Mouse (Mus musculus) embryonic stem cell, embryonic (primary cell): ENCODE data around the gene Mdc1.

Source experiments
- CTCF ChIA-PET, 4 experiments: fragments of 300-600 bp in 2 of 4; fragments of 350-600 bp in 2 of 4; sonication (Branson Sonifier 250); formaldehyde crosslinking; loops; one replicate each; lab custom pipeline; 2022; ENCODE audit warnings: inconsistent platforms in 2 of 4; lab: Charles Lee
- POLR2A ChIA-PET, 4 experiments: fragments of 300-600 bp in 2 of 4; fragments of 350-600 bp in 2 of 4; sonication (Branson Sonifier 250); formaldehyde crosslinking; loops; one replicate each; lab custom pipeline; 2022; ENCODE audit warnings: antibody characterized with exemption in 4 of 4, inconsistent platforms in 1 of 4; lab: Charles Lee

The Mdc1 gene

DNA sequence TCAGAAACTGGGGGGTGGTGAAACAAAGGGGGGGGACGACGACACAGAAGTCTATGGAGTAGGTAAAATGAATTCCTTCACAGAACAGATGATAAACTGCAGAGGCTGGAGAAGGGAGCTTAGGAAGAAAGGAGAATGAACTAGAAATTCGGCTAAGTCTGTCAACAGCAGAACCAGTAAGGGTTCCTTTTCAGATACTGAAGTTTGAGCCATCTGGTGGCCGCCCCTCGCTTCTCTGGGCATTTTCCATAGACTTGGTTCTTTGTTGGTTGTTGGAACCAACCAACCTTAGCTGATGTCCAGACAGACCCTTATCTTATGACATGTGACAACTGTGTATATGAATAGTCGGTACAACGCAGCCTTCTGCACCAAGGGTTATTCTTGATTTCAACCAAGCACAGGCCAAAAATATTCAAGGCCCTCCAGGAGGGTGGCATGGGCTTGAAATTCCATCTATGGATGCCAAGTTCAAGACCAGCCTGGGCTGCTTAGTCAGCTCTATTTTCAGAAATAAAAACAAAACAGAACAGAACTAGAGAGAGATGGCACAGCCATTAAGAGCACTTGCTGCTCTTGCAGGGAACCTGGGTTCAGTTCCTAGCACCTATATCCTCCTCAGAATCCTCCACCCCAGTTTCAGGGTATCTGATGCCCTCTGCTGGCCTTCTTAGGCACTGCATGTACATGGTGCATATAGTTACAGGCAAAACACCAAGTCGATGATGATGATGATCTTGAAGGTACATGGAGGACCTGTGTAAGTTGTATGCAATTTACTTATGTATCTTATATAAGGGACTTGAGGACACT, 29.8 kb downstream of the Mdc1 start:
- CTCF ChIA-PET, result interaction anchor here (0.6 to 2.9 kb wide), 10 partner anchors 8 to 132 kb away, joined by 3 to 9 read pairs (median 4); no protein-coding TSS in a partner anchor
- POLR2A ChIA-PET, result interaction anchor here (0.6 to 19.8 kb wide), 28 partner anchors 9 to 60 kb away, joined by 3 to 490 read pairs (median 5); partner anchors contain the start of genes Nrm (in 4 of the 4), Mdc1 (in 3 of the 4), Dhx16 (in 2 of the 4) and Flot1 (in 2 of the 4)

DNA sequence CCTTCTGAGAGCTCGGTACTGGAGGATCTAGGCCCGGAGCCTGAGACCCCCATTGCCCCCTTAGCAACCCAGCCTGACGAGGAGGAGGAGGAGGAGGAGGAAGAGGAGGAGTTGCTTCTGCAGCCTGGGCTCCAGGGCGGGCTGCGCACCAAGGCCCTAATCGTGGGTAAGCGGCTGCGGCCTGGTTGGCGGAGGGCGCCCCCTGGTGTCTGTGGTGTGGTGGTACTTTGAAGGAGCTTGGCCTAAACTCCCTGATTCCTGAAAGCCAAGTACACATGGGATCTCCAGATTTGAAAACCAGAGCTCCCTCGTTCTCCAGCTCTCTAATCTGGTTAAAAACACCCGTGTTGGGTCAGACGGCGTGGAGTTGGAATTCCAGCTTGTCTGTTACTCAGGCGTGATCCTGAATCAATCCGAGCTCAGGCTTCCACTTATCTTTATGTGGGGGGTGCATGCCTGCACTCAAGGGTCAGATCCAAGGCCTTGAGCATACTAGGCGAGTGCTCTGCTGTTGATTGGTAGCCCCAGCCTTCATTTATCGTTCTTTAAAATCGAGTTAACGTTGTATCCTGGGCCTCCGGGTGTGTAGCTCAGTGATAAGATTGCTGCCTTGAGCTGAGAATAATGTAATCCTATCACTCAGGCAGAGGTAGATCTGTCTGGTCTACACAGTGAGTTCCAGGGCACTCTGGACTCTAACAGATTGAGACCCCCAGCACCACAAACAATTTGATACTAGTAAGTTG, 32.6 kb downstream of the Mdc1 start:
- ChIA-PET POLR2A (interaction anchor here (0.5 to 3.5 kb wide), 70 partner anchors 8 to 372 kb away, joined by 3 to 44 read pairs (median 4); partner anchors contain the start of genes Mdc1 (in 3 of the 4), Nrm (in 3 of the 4), Ier3 (in 2 of the 4) and Flot1 (in 1 of the 4)), CTCF (interaction anchor here (0.5 to 3.4 kb wide), 135 partner anchors 8 to 1908 kb away, joined by 3 to 58 read pairs (median 4); partner anchors contain the start of genes Ppp1r18 (in 4 of the 4), Ier3 (in 3 of the 4), Mdc1 (in 3 of the 4) and 2310061I04Rik (in 2 of the 4))

DNA sequence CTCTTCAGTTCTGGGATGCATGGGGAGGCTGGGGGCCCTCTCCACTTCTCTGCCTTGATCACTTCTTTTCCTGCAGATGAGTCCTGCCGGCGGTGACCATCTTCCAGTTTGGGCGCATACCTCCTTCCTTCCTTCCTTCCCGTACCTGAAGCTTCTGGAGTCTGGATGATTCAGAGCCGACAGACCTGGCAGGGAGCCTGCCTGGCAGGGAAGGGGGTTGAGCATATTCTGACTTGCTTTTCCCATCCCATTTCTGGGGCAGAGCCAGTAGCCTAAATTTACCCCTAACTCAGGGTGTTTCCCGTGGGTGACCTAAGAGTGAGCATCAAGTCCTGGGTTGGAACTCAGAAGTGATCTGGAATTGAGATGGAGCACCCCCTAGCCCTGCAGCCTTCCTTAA, 33.4 kb downstream of the Mdc1 start:
- ChIA-PET CTCF (interaction anchor here (0.6 to 3.4 kb wide), 41 partner anchors 10 to 295 kb away, joined by 3 to 58 read pairs (median 5); partner anchors contain the start of genes Ppp1r18 (in 3 of the 4), Nrm (in 2 of the 4), Ier3 (in 1 of the 4) and Mdc1 (in 1 of the 4)), POLR2A (interaction anchor here (0.5 to 3.5 kb wide), 35 partner anchors 10 to 137 kb away, joined by 3 to 44 read pairs (median 5); partner anchors contain the start of genes Mdc1 (in 3 of the 4), Nrm (in 2 of the 4), Ier3 (in 1 of the 4) and Mrps18b (in 1 of the 4))

DNA sequence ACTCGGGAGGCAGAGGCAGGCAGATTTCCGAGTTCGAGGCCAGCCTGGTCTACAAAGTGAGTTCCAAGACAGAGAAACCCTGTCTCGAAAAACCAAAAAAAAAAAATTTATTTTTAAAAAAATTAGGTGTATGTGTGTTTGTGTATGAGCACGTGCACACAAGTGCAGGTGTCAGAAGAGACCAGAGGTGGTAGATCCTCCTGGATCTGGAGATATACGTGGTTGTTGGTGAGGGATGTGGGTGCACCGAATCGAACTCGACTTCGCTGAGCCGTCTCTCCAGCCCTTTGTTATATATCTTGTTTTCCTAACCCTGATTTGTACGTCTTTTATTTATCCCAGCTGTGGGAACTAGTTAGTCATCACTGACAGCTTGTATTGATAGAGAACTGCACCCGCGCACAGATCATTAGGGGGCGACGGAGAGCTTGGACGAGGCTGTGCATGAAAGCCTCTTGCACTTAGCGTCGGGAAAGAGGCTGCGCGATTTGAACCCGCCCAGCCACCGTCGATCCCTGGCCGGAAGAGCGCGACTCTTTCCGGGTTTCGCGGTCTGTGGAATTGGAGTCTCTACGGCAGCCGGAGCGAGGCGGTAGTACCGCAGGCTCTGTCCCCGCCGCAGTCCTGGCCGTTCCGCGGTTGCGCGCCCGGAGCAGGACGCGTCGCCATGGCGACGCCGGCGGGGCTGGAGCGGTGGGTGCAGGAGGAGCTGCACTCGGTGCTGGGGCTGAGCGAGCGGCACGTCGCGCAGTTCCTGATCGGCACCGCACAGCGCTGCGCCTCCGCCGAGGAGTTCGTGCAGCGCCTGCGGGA, 38.1 kb downstream of the Mdc1 start, which contains the start of gene Dhx16:
Gene Dhx16 (plus strand): TSS at position 575 of the 813 bp plus-strand sequence.
- ChIA-PET CTCF (interaction anchor here (0.6 to 2.7 kb wide), 38 partner anchors 8 to 1112 kb away, joined by 3 to 11 read pairs (median 3); partner anchors contain the start of genes Ppp1r18 (in 2 of the 4), Abcf1 (in 1 of the 4), Flot1 (in 1 of the 4) and Ier3 (in 1 of the 4)), POLR2A (interaction anchor here (0.6 to 6.9 kb wide), 52 partner anchors 8 to 285 kb away, joined by 3 to 73 read pairs (median 6); partner anchors contain the start of genes Mrps18b (in 4 of the 4), Ppp1r10 (in 4 of the 4), 2310061I04Rik (in 2 of the 4) and Ier3 (in 2 of the 4))

DNA sequence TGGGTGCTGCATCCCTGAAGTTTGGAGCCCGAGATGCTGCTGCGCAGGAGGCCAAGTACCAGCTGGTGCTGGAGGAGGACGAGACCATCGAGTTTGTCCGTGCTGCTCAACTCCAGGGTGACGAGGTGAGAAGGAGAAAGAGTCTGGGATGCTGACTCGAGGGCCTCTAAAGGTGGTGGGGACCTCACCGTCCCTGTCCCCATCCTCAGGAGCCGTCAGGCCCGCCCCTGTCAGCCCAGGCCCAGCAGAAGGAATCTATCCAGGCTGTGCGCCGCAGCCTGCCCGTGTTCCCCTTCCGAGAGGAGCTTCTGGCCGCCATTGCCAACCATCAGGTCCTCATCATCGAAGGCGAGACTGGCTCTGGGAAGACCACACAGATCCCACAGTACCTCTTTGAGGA, 41.6 kb downstream of the Mdc1 start:
- ChIA-PET CTCF (interaction anchor here (0.6 to 2.1 kb wide), 4 partner anchors 9 to 24 kb away, joined by 4 to 12 read pairs (median 6); no protein-coding TSS in a partner anchor), POLR2A (interaction anchor here in 3 of 4 experiments (0.7 to 6.9 kb wide), 28 partner anchors 7 to 1163 kb away, joined by 3 to 73 read pairs (median 4); partner anchors contain the start of genes Flot1 (in 3 of the 3), Ier3 (in 2 of the 3), Nrm (in 2 of the 3) and Gabbr1 (in 1 of the 3))

DNA sequence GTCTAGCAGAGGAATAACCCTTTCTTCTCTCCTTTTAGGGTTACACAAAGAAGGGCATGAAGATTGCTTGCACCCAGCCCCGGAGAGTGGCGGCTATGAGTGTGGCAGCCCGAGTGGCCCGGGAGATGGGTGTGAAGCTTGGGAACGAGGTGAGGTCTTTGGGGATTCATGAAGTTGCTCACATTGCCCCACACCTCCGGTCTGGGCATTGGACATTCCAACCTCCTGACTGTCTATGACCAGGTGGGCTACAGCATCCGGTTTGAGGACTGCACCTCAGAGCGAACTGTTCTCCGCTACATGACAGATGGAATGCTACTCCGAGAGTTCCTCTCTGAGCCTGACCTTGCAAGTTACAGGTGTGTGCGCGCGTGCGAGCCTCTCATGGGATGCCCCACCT, 42.5 kb downstream of the Mdc1 start:
- CTCF ChIA-PET, result interaction anchor here in 2 of 4 experiments (0.5 to 2.1 kb wide), 2 partner anchors 10 to 449 kb away, joined by 3 to 7 read pairs; no protein-coding TSS in a partner anchor

DNA sequence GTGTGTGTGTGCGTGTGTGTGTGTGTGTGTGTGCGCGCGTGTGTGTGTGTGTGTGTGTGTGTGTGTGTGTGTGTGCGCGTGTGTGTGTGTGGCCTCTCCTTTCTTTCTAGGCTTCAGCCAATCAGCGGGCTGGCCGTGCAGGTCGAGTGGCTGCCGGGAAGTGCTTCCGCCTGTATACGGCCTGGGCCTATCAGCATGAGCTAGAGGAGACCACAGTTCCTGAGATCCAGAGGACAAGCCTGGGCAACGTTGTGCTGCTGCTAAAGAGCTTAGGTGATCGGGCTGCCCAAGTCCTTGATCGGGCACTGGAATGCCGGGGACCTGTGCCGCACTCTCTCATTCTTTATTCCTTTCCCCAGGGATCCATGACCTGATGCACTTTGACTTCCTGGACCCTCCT, 46.4 kb downstream of the Mdc1 start:
- CTCF ChIA-PET, result interaction anchor here (0.5 to 4.5 kb wide), 26 partner anchors 8 to 173 kb away, joined by 3 to 28 read pairs (median 4); partner anchors contain the start of genes Dhx16 (in 2 of the 4), Flot1 (in 1 of the 4), Mdc1 (in 1 of the 4) and Mrps18b (in 1 of the 4)
- POLR2A ChIA-PET, result interaction anchor here (0.5 to 6.9 kb wide), 84 partner anchors 7 to 753 kb away, joined by 3 to 73 read pairs (median 6); partner anchors contain the start of genes Dhx16 (in 3 of the 4), Mdc1 (in 3 of the 4), Mrps18b (in 3 of the 4) and Ppp1r10 (in 3 of the 4)

More for the DNA sequence above, 42.5 kb downstream of the Mdc1 start:
- POLR2A ChIA-PET, result interaction anchor here in 3 of 4 experiments (0.9 to 2.3 kb wide), 4 partner anchors 9 to 48 kb away, joined by 3 to 9 read pairs (median 4); no protein-coding TSS in a partner anchor

DNA sequence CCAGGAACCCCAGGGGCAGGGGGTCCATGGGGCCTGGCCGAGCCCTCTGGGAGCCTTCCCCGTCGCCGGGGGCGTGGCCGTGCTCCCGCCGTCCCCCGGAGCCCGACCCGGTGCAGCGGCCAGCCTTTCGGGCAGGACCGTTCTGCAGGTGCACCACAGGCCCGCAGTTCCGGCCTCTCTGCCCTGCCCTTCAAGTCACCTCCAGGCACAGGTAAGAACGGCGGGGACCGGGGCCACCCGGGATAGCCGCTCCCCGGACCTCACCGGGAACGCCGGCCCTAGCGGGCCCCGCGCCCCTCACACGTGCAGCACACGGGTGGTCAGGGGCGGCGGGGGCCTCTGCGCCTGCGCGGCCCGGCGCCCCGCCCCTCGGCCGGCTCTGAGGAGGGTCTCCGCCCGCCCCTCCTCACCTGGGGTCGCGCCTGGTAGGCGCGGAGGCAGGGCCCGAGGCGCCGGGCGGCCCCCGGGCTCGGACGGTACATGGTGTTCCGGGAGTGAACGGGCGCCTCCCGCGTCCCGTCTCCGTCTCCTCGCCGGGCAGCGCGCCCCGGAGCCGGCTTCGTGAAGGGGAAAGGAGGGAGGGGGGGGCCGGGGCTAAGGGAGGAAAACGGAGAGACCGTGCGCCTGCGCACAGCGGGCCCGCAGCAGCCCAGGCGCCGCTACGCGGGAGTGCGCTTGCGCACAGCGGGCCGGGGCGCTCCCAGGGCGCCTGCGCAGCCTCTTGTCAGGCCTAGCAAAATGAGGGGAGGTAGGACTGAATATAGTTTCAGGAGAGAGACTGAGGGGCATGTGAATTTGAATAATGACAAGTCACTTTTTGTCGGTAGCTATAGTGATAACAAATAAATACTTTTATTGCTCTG, 55.7 kb downstream of the Mdc1 start, which contains the start of gene 2310061I04Rik:
Gene 2310061I04Rik (minus strand): TSS at position 651 of the 863 bp plus-strand sequence.
- POLR2A ChIA-PET, result interaction anchor here (0.6 to 13.4 kb wide), 36 partner anchors 9 to 301 kb away, joined by 3 to 147 read pairs (median 8); partner anchors contain the start of genes Mdc1 (in 3 of the 4), Mrps18b (in 3 of the 4), Ppp1r10 (in 3 of the 4) and Atat1 (in 2 of the 4)
- CTCF ChIA-PET, result interaction anchor here in 3 of 4 experiments (0.8 to 2.1 kb wide), 6 partner anchors 23 to 97 kb away, joined by 3 to 5 read pairs (median 3); no protein-coding TSS in a partner anchor

DNA sequence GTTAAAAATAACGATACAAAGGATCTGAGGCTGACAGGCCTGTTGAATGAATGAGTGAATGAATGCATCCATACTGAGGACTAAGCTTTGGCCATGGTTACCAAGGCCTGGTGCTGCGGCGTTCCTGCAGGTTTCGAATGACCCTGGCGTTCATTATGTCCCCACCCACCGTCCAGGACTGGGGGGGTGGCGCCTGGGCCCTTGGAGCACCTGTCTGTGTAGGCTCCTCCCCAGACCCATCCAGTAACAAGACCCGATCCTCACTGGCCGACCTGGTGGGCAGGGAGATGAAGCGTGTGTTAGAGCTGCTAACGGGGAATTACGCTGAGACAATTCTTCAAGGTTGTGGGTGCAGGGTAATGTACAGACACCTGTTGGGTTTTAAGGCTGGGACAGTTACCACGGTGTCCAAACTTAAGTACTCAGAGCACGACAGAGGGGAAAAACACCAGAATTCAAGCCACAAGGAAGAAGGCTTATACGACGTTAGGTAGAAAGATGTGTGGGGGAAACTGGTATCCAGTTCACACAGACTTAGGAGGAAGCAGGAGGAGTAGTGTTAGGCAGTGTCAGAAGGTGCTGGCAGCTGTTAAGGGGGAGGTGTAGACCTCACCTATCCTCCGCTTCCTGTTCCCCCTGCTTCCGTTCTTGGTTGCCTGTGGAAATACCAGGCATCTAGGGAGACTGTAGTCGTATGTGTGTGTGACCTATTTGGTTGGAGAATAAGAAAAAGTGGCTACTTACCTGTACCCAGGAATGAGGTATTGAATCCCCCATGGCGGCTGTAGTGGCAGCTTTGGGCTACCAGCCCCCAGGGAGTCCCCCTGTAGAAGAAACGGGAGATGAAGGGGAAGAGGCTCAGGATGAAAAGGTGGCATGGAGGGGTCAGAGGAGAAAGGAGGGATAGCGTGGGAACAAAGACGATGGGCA, 56.6 kb downstream of the Mdc1 start:
- POLR2A ChIA-PET, result interaction anchor here (0.6 to 13.4 kb wide), 31 partner anchors 10 to 302 kb away, joined by 3 to 147 read pairs (median 7); partner anchors contain the start of genes Mdc1 (in 3 of the 4), Mrps18b (in 3 of the 4), Ppp1r10 (in 3 of the 4) and Atat1 (in 2 of the 4)
- CTCF ChIA-PET, result interaction anchor here in 3 of 4 experiments (0.7 to 2.1 kb wide), 6 partner anchors 24 to 96 kb away, joined by 3 to 5 read pairs (median 3); no protein-coding TSS in a partner anchor

DNA sequence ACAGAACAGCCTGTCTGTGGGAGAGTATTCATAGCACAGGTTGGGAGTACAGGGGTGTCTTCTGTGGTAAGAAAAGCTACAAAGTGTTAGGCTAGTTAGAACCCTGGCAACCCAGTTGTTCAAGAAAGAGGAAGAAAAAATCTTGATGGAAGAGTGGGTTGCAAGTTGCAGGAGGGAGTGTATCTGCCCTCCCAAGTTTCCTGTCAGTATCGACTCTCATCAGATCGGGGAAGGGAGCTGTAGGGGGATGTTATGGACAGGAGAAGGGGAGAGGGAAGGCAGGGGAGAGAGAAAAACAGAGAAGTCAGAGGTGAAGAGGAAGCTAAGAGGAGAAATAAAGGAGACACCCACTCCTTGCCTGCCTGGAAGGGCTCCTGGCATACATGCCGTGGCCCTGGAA, 59.3 kb downstream of the Mdc1 start:
- ChIA-PET POLR2A (interaction anchor here in 3 of 4 experiments (0.7 to 13.4 kb wide), 20 partner anchors 7 to 121 kb away, joined by 3 to 147 read pairs (median 8); partner anchors contain the start of genes Atat1 (in 2 of the 3), Mrps18b (in 2 of the 3), Ppp1r10 (in 2 of the 3) and Dhx16 (in 1 of the 3)), CTCF (no interaction called here)

DNA sequence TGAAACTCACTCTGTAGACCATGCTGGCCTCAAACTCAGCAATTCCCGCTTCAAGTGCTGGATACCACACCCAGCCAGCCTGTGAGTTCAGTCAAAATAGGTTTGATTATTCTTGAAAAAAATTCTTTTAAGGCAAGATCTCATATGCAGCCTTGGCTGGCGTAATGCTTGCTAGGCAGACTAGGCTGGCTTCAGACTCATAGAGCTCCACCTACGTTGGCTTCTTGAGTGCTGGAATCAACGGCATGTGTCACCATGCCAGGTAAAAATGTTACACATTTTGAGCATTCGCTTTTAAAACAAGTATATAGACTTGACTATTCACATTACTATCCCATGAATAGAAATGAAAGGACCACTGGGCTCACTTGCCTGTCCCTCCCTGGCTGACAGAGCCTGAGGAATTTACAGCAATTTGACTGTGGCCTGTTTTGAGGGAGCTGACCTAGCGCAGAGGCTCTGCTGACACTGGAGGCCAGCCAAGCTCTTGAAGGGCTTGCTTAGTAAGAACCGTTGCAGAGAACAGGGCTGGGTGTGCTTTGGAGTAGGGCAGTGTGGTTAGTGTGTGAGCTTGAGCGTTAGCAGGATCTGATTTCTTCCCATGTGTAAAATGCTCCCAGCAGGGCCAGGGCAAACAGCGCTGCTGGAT, 62.2 kb downstream of the Mdc1 start:
- ChIA-PET POLR2A (interaction anchor here in 3 of 4 experiments (0.7 to 1.4 kb wide), 10 partner anchors 10 to 168 kb away, joined by 3 to 8 read pairs (median 4); partner anchors contain the start of genes Flot1 (in 1 of the 3), Mrps18b (in 1 of the 3) and Ppp1r10 (in 1 of the 3)), CTCF (interaction anchor here in 1 of 4 experiments (0.8 kb wide), 1 partner anchor 337 kb away, joined by 3 read pairs; no protein-coding TSS in a partner anchor)

DNA sequence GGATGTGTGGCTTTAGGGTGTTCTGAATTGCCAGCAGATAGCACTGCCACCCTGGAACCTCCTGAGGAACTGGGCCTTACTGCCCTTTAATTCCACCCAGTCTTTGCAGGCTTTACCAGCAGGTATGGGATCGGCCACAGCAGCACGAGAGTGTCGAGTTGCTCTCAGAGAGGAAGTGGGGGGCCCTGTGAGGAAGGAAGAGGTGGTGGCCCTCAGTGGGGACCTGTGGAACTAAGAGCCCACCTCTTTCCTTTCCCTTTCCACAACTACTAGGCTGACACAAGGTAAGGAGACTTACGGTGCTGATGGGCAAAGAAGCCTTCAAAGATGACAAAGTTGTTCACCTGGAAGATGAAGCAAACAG, 62.7 kb downstream of the Mdc1 start:
- ChIA-PET CTCF (interaction anchor here in 1 of 4 experiments (0.8 kb wide), 1 partner anchor 337 kb away, joined by 3 read pairs; no protein-coding TSS in a partner anchor), POLR2A (interaction anchor here in 2 of 4 experiments (0.8 to 1.4 kb wide), 6 partner anchors 11 to 81 kb away, joined by 3 to 7 read pairs (median 3); partner anchors contain the start of genes Flot1 (in 1 of the 2), Mrps18b (in 1 of the 2) and Ppp1r10 (in 1 of the 2))

DNA sequence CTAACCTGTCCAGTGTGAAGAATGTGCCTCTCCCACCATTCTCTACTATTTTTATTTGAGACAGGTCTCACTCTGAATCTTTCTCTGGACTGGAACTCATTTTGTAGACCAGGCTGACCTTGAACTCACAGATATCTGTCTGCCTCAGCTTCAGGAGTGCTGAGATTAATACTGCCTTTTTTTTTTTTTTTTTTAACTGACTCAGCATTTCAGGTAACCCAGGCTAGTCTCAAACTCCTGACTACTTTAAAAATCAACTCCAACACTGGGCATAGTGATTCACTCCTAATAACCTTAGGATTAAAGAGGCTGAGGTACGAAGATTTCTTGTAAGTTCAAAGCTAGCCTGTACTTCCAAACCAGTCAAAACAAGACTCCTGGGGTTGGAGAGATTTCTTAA, 64.3 kb downstream of the Mdc1 start:
- POLR2A ChIA-PET, result interaction anchor here in 3 of 4 experiments (0.6 to 9.4 kb wide), 14 partner anchors 7 to 74 kb away, joined by 3 to 147 read pairs (median 13); partner anchors contain the start of genes 2310061I04Rik (in 2 of the 3), Mrps18b (in 2 of the 3), Ppp1r10 (in 2 of the 3) and Mdc1 (in 1 of the 3)
- CTCF ChIA-PET, result no interaction called here
